Mouse (Mus musculus): Measurements from ENCODE around the gene Gm44596.

- TF ChIP-seq CTCF (IDR thresholded peaks at IDR 0.05; ENCODE audit: control insufficient read depth, insufficient read depth, insufficient read length) (no peak), MAX (IDR thresholded peaks at IDR 0.05) (no peak), USF1 (IDR thresholded peaks at IDR 0.05; ENCODE audit: low read depth) (no peak), FOSL1 (IDR thresholded peaks at IDR 0.05; ENCODE audit: insufficient read depth, low read length, poor library complexity, severe bottlenecking) (no peak), CEBPB (IDR thresholded peaks at IDR 0.05; ENCODE audit: low read depth) (no peak)
Measured at GRCm38 (mm10) chr6:128427571-128427970, 52.3 kb downstream of the Gm44596 start.

All from C2C12 (cell line).